Mouse (Mus musculus) A20 (cell line): ENCODE measurements around the gene Zbtb41.

Experiments used
- DNase-seq: peaks from one replicate; pipeline ENCODE4 v3.0.0-alpha.2; 2011; ENCODE audit warnings: low read depth, low spot score

The Zbtb41 gene

DNA sequence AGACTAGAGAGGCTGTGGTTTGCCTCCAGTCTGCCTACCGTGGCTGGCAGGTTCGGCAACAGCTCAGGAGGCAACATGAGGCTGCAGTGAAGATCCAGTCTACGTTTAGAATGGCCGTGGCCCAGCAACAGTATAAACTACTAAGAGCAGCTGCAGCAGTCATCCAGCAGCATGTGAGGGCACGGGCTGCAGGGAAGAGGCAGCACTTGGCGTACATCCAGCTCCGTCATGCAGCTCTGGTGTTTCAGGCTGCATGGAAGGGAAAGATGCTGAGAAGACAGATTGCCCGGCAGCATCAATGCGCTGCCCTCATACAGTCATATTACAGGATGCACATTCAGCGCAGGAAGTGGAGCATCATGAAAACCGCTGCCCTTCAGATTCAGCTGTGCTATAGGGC is 56.8 kb downstream of the Zbtb41 start:
- DNase-seq: no peak

DNA sequence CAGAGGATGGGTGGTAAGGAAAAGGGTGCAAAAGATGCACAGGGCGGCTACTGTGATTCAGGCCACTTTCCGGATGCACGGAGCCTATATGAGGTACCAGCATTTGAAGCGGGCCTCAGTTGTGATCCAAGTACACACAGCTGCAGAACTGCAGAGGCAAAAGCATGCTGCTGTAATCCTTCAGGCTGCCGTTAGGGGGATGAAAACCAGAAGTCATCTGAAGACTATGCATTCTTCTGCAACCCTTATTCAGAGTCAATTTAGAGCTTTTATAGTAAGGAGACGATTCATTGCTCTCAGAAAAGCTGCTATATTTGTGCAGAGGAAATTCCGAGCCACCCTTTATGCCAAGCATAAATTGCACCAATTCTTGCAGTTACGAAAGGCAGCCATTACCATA is 58.2 kb downstream of the Zbtb41 start:
- no peak for DNase-seq

DNA sequence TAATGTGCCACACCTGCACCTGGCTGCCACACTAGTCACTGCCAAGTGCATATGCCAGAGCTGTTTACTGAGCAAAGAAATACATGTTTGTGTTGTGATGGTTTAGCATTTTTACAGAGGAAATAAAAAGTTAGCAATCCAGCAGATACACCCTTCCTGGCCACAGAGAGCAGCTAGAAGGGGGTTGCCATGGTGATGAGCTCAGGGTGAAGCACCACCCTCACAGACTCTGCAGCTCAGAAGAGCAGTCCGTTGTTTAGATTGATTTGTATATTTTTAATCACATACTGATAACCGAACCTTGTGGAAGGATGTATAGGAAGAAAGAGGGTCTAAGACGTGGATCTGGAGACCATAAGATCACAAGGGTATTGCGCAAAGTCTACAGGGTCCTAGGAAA is 59.1 kb downstream of the Zbtb41 start:
- DNase-seq: no peak

GRCm38 (mm10) chr1:139494630-139495029 is 72.5 kb downstream of the Zbtb41 start:
- no peak for DNase-seq

DNA sequence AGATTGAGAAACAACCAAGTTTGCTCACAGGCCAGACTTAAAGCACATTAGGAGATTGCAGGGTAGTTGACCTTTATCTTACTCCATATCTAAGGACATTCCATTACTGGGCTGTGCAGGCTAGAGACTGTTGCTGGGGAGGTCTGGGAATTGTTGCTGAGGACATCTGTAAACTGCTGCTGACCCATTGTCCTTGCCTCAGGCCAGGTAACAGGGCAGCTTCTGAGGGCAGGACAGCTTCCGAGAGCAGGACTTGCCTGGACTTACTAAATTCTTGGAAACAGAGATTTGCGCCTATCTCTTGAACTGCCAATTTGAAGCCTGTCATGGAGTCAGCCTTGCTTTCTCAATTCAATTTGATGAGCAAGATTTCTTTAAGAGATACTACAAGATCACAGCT is 73.3 kb downstream of the Zbtb41 start:
- no peak for DNase-seq

- DNase-seq: no peak
Measured at GRCm38 (mm10) chr1:139496212-139496611, 74.1 kb downstream of the Zbtb41 start.

GRCm38 (mm10) chr1:139499751-139500150 is 77.7 kb downstream of the Zbtb41 start:
- no peak for DNase-seq

DNA sequence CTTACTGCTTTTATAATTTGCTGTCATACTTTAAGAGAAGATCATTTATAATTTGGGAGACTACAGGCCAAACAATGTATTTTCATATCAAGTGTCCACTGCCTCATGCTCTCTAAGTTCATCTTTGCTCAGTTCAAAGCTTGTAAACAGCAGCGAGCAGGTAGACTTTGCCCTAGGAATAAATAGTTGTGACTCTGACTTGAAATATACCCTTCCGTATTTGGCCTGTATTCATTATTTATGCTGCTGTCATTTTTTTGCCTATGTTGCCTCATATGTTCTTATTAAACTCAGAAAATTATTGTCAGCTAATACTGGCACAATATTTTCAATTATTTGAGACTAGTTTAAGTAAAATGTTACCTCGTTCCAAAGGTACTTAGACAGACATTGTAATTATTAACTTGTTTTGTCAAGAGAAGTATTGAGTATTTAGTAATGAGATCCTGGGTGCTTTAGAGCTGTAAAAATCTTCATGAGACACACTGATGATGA is 79.2 kb downstream of the Zbtb41 start, which contains the start of gene F13b:
Gene F13b, plus strand, starts transcription at position 445 of the 495 bp plus-strand sequence.
- DNase-seq: no peak
